Mouse (Mus musculus): Measurements from ENCODE around the gene Tcf7l2. TPM values are rescaled to one million over a fixed set of nuclear protein-coding genes. Genes with fewer than 3 reads are reported as not detected.
A peak's percentile ranks its signal among the peaks of the same experiment; 100 is the strongest.

Gene Tcf7l2
- total RNA-seq, 2 experiments from 2014 or later = 12.1 to 13.4 TPM

DNA sequence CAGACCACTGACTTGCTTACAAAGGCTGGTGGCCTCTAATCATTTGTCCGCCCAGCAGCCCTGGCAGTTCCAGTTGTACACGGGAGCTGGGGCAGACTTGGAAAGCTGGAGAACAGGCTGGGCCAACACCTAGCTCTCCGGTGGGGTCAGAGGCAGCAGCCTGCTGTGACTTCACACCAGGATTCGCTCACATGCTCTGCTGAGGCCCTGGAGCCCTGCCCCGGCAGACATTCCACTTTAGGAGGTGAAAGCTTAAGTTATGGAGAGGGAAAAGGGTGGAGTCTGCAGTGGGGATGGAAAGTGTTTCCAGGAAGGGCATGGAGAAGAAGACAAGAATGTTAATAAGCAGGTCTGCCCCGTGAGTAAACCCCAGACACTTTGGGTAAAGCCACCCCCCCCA, 19.2 kb upstream of the Tcf7l2 start:
- no peak for DNase-seq (ENCODE audit: extremely low spot score in 1 of 2, low spot score in 1 of 2)

DNA sequence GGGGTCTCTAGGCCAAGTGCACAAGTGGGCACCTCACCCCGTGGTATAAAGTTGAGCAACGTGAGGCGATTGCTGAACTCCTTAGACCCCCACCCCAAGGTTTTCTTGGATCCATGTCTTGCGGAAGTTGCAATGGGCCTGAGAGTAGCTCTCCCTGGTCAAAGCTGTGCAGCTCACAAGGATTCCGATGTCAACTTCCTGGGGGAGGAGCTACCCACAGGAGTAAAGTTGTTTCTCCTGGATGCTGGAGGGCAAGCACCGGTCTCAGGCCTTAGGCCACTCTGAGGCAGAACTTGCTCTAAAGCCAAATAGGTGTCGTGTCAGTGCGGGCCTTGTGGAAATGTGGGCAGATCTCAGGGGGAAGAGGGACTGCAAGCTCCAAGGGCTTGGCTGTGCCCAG, 12.2 kb upstream of the Tcf7l2 start:
- DNase-seq (ENCODE audit: extremely low spot score in 1 of 2, low spot score in 1 of 2) = no peak

DNA sequence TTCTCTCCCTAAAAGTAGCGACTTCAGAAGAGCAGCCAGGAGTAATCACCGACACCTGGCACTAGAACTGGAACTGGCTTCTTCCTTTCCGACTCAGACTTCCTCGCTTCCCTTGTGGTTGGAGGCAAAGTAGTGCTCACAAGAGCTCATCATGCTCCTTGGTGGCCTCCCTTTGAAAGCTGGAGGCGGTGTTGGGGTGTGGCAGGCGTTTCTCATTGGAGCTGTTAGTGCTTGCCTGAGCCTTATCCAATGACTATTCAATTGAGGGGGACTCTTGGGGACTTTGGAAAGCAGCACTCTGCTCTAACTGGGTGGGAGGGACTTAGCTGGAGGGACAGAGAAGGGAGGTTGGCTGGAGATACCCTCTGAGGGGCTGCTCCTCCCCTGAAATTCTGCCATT, 9.1 kb upstream of the Tcf7l2 start:
- no peak for DNase-seq (ENCODE audit: extremely low spot score in 1 of 2, low spot score in 1 of 2)

DNA sequence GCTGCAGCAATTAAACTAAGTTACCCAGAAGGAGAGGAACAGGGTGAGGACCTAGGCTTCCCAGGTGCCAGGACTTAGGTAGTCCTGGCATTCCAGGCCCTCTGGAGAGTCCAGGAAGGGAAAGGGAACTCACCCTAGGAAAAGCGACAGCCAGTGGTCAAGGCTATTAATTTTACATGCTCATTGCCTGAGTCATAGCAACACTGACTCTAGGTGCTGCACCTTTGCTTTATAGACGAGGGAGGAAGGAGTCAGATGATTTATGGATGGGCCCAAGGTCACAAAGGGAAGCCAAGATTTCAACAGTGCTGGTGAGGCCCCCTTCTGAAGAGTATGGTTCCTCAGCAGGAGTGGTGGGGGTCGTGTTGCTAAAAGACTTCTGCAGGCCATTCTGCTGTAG, 8.6 kb upstream of the Tcf7l2 start:
- no peak for DNase-seq (ENCODE audit: extremely low spot score in 1 of 2, low spot score in 1 of 2)

DNA sequence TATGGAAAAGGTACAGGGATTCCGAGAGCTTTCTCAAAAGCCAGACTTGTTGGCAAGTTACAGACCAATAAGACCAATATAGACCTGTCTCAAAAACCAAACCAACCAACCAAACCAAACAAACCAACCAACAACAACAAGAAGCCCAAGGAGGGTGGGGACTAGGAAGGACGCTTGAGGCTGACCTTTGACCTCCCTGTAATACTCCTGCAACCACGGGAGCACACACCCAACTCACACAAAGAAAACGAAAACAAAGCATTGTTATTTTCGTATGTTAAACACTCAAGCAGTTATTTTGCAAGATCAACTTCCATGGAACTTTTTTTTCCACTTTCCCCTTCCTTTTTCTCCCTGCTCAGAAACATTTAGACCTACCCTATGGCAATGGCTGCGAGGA, 5.6 kb upstream of the Tcf7l2 start:
- no peak for DNase-seq (ENCODE audit: extremely low spot score in 1 of 2, low spot score in 1 of 2)

DNA sequence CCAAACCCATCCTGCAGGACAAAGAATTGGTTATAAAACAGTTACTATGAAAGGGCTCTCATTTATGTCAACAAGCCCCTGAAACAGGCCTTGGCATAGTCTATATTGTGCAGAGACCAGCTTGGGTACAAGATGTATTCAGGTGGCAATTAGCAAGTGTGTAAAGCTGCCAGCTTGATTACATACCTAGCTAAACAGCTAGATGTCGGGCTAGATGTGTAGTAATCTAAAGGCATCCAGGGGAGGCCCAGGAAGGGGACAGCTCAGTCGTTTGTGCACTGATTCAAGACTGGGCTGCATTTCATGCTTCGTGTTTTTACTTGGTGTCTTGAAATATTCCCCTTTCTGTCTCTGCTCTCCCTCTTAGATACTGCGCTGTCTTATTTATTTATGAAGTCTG, 1.9 kb upstream of the Tcf7l2 start:
- no peak for DNase-seq (ENCODE audit: extremely low spot score in 1 of 2, low spot score in 1 of 2)

DNA sequence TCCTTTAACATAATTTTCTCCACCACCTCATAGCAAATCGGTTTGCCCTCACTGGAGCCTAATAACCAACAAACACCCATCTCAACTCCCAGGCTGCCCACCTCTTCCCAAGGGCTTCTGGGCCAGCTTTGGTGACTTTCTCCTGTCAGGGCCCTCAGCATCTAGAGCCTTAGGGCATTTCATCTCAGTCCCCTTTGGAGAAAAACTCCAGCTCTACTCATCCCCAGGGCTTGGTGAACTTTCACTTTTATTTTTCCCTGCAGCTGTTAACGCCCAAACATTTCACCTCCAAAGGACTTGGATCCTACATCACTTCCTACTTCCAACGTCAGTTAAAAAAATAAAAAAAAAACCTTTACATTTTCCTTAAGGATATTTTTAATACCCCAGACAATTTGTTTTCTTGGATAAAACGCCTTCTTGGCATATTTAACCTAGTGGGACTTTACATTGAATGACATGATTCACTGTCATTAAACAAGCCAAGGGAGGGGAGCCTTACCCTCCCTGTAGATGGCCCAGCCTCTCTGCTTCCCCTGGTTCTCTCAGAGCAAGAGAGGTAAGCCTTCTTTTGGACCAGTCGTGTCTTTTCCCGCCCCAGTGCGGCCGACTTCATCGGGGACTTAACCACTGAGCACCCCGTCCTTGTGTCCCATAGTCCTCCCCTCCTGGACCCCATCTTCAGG, 724 bp upstream of the Tcf7l2 start:
- no peak for DNase-seq (ENCODE audit: extremely low spot score in 1 of 2, low spot score in 1 of 2)

DNA sequence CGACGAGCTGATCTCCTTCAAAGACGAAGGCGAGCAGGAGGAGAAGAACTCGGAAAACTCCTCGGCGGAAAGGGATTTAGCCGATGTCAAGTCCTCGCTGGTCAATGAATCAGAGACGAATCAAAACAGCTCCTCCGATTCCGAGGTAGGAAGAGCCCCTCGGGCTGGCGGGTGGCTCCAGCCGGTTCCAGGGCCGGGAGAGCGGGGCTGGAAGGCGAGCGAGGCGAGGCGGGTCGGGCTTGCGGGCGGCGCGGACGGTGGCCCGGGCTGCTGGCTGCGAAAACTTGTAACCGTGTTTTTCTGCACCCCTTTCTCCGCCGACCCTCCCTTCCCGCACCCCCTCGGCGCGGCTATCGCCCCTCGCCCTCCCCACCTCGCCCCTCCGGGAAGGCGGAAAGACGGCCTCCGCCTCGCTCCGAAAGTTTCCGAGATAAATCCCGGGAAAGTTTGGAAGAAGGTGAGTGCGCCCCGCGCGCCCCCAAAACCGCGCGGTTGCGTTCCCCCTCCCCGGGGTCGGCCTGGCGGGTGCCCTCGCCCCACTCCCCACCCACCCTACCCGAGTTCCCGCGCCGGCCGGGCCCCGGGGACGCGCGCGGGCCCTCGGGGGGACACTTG, 873 bp downstream of the Tcf7l2 start:
- DNase-seq (ENCODE audit: extremely low spot score in 1 of 2, low spot score in 1 of 2) = no peak

DNA sequence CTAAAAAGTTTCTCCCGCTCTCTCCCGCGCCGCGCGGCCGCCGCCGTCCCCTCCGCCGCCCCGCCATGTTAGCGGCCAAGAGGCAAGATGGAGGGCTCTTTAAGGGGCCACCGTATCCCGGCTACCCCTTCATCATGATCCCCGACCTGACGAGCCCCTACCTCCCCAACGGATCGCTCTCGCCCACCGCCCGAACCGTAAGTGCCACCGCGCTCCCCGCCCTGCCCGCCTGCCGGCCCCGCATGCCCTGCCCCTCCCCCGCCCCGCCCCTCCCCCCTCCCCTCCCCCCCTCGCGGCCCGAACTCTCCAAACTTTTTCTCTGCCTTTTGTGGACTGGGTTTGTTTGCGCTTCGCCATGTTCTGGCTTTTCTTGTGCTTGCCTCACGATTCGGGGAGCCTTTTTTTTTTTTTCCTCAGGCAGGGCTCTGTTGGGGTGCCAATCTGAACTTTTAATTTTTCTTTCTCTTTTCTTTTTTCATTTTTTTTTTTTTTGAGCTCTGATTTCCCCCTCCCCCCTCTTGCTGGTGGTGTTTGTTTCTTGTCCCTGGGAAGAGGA, 1.5 kb downstream of the Tcf7l2 start:
- DNase-seq (ENCODE audit: extremely low spot score in 1 of 2, low spot score in 1 of 2) = no peak

DNA sequence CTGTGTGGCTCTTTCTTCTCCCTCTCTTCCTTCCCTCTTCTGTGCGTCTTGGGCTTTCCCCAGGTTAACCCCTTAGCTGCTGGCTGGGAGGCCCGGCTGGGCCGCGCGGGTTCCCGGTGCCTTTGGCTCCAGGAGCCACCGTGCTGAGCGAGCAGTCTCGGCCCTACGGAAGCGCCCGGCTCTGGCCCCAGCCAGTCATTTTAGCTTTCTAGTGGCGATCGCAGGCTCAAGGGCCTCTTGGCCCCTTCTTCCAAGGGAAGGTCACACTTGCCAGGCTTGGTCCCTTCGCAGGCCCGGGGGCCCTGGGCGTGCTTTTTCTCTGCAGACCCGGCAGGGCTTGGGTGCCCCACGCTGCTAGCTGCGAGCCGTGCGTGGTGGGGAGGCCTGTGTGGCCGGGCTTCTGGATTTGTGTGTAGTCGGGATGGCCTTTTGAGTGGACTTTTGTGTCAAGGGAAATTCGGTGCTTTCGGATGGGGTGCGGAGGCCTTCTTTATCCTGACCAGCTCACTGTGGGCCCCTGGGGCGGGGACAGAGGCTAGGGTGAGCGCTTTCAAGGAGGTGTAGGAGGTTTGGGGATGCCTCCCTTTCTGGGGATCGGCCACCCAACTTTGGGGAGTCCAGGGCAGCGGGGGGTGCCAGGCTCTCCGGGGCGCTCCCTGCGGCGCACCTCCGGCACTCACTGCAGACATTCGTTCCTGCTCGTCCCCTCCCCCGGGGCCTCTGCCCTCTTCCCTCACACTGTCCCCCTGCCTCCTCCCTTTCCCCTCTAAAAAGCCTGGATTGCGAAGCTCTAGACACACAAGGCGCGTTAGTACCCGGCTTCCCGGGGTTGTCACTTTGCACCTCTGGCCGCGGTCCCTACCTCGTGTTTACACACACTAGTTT, 2.2 kb downstream of the Tcf7l2 start:
- DNase-seq (ENCODE audit: extremely low spot score in 1 of 2, low spot score in 1 of 2) = peak in 1 of 2 experiments; percentile 33

DNA sequence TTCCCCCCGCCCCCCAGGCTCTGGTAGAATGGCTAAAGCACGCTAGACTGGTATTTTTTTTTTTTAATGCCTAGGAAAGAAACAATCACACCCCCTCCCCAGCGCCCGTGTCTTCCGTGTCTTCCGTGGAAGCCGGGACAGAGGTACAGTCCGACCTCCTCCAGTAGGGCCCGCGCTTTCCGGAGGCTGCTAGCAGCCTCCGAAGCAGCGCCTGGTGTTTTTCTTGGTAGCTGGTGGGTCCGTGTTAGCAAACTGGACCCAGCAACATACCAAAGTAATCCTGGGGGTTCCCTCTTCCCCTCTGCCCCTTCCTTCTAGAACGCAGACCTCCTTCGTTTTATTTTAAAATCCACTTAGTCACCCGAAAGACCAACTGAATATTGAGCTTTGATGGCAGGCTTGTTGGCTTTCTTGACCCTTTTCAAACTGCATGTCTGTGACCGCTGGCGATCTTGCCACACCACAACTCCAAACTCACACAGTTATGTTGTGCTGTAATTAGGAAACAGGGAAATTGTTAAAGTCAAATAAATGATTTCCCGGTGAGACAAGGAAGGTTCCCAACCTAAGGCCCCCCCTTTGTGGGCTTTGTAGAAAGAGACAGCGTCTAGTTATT, 3.1 kb downstream of the Tcf7l2 start:
- DNase-seq (ENCODE audit: extremely low spot score in 1 of 2, low spot score in 1 of 2) = no peak

DNA sequence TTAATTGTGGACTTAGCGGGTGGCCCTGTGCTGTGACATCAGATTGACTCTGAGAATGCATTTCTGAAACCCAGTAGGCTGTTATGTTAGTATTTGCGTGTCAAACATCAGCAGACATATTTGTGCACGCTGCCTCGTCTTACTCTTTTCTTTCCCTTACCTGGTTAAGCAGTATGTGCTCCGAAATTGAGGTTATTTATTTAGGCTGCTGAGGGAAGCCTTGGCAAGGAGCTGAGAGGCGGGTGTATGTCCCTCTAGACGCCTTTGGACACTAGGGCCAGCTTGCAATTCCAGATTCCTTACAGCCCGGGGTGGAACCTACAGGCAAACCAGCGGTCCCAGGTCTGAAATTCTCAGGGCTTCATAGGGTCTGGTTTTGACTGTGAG, 3.6 kb downstream of the Tcf7l2 start:
- DNase-seq (ENCODE audit: extremely low spot score in 1 of 2, low spot score in 1 of 2) = no peak

DNA sequence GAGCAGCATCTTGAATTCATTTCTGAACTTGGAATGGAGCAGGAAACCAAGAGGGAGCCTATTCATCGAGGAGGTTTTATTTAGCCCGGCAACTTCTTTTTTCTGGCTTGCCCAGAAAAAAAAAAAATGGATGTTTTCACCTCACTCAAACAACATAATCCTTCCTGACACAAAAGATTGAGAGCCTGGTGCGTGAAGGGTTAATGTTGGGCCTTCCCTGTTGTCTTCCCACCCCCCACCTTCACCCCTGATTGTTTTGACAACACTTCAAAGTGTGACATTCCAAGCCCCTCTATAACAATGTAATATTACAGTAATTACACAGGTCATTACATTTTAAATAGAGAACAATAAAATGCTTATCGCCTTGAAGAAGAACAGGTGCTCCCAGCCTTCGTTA, 4.6 kb downstream of the Tcf7l2 start:
- DNase-seq (ENCODE audit: extremely low spot score in 1 of 2, low spot score in 1 of 2) = no peak

DNA sequence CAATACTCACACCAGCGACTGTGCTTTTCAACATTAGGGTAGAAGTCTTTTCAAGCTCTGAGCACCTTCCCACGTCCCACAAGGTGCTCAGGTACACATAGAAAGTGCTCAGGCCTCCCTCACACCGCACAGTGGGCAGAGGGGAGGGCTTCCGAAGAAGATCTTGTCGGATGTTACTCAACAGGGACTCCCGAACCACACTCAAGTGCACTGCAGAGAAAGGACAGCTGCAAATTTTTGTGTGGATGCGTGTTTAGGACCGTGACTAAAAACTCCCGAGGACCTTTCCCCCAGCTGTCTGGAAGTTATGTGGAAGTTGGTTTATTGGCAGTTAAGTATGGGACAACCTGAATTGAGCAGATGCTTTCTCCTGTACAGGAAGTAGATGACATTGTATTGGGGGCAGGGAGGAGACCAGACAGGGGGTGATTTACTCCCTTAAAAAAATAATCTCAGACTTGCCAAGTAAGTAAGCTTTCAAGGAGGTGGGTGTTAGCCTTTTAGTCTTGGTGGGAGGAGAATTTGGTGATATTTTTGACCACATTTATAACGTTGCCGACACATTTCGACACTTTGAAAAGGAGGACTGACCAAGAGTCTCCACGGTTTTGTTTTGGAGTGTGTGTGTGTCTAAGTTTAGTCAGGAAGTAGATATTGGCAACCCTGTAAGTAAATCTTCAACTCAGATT, 5.8 kb downstream of the Tcf7l2 start:
- no peak for DNase-seq (ENCODE audit: extremely low spot score in 1 of 2, low spot score in 1 of 2)

DNA sequence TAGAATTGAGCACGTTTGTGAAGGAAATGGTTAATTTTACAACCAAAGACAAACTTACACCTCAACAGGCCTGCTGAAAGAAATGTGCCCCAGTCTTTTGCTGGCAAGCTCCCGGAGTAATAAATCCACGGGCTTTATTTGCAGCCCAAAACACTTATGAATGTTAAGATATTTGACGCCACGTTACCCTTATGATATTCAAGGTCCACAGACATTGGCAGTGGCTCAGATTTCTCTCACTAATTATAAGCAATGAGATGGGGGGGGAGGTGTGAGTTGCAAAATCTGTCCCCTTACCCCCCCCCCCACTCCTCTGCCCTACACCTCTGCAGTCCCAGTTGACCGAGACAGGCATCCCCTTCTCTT, 6.3 kb downstream of the Tcf7l2 start:
- DNase-seq (ENCODE audit: extremely low spot score in 1 of 2, low spot score in 1 of 2) = no peak

DNA sequence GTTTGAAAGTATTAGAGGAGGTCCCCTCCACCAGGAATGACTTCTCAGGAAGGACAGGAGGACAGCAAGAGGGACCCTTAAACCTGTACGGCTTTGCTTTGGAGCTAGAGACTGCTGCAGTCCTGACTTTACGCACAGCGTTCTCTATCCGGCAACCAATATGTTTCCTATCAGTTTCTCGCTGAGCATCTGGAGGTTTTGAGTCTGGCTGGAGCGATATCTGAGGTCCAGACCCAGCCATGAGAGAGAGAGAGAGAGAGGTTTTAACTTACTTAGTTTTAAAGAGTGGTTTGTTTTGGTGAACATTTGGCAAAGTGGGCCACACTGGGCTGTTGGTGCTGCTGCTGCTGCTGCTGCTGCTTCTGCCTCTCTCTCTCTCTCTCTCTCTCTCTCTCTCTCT, 7.2 kb downstream of the Tcf7l2 start:
- no peak for DNase-seq (ENCODE audit: extremely low spot score in 1 of 2, low spot score in 1 of 2)

DNA sequence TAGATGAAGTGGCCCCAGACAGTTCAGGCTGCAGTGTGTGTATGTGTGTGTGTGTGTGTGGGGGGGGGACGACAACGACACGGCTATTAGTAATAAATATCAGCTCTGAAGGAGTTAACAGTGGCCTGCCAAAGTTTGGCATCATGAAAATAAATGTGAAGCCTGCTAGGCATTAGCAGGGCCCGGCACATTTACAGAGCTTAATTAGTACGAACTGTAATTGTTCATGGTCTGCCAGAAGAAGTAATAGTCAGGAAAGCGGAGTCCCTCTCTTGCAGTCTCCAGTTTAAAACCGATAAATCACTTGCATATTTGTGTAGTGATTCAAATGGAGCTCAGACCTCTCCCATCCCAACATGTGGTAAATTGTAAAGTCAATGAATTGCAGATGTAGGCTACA, 7.9 kb downstream of the Tcf7l2 start:
- DNase-seq (ENCODE audit: extremely low spot score in 1 of 2, low spot score in 1 of 2) = no peak

DNA sequence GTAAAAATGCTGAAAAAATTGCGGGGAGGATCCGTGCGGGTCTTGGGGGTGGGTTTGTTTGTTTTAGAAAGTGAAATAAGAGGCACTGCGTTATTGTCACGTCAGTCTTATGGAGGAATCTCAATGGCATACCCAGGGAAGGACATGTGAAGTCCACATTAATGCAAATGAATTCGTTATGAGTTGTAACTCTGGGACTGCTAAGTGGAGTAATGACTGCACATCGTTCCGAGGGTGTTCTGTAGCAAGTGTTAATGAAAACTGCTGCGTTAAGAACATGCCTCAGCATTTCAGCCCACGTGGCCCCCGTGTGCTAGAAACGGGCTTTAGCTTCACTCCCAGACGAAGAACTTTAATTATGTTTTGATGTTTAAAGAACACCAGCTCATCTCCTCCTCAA, 8.4 kb downstream of the Tcf7l2 start:
- no peak for DNase-seq (ENCODE audit: extremely low spot score in 1 of 2, low spot score in 1 of 2)

DNA sequence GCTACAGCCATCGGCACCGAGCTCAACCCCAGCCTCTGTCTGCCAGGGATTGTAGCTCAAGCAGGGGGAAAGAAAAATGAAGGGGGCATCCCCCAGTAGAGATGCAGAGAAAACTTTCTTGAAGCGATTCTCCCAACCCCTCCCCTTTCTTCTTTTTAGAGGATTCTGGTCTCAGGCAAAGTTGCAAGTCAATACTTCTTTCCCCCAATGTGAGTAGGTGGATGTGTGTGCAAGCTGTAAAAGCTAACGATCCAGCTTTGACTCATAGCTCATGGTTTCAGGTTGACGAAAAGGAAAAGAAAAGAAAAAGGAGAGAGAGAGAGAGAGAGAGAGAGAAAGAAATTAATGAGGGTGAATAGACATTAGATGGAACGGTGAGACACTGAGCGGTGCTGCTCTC, 8.8 kb downstream of the Tcf7l2 start:
- no peak for DNase-seq (ENCODE audit: extremely low spot score in 1 of 2, low spot score in 1 of 2)

DNA sequence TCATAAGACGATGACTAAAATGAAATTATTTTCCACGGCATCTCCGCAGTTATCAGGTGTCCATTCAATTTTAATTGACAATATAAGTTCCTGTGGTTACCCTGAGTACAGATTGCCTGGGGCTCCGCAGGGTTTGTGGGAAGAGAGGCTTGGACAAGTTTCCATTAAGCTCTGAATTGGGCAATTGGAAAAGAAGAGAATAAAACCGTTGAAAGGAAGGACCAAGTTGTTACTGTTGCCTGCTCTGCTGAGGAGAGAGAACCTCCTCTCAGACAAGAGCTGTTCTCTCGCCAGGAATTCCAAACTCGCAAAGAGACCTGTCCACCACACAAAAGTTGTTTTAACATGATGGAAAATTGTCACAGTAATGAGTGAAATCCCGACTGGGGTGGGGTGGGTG, 11.2 kb downstream of the Tcf7l2 start:
- no peak for DNase-seq (ENCODE audit: extremely low spot score in 1 of 2, low spot score in 1 of 2)
